Mouse (Mus musculus) hindlimb bud, embryonic 11.5 days (tissue): ENCODE results near the gene Slc17a7.
"Not testable (repeated sequence)": the region's sequence is repeated elsewhere in the genome, so short reads cannot be mapped to it uniquely, and the experiment has no call there.

Source experiments
- DNase-seq: peaks from one replicate; pipeline ENCODE4 v3.0.0-alpha.2; 2012; ENCODE audit warnings: low read depth, low spot score; ENCODE audit errors: extremely low spot score

The Slc17a7 gene

DNA sequence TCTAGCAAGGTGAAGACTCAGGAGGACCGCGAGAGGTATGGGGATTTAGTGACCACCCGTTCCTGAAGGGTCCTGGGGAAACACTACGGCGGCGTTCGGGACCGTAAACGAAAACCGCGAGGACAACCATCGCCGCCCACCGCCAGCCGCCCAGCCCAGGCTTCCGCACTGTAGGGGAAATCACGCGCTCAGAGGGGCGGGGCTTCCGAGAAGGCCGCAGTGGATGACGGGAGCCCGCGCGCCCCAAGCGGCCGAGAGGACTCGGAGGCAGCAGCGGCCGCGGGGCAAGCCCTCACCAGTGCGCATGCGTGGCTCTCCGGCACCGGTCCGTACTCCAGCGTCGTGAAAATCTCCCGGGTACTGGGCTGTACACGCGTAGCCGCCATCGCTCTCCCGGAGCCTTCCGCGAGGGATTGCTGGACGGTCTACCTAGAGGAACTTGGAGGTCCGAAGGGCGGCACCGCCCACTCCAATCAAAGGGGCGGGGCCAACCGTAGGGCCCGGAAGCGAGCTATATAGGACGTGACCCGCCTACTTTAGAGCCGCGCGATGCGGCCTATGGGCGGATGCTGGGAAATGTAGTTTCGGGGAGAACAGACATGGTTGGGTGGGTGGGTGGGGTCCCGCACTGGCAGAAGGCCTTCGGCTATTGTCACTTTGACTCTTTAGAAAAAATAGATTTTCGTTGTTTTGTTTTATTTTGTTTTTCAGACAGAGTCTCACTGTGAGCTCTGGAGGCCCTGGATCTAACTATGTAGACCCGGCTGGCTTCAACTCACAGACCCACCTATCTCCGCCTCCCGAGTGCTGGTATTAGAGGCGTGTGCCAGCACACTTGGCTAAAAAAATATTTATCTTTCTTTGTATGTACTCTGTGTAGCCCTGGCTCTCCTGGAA, 9.4 kb upstream of the Slc17a7 start, which contains the start of the genes Pih1d1 and Aldh16a1:
TSS of gene Pih1d1 (plus strand) at position 208 of the 897 bp plus-strand sequence.
TSS of gene Aldh16a1 (minus strand) at position 489 of the 897 bp plus-strand sequence.
- peak; percentile 62 for DNase-seq

DNA sequence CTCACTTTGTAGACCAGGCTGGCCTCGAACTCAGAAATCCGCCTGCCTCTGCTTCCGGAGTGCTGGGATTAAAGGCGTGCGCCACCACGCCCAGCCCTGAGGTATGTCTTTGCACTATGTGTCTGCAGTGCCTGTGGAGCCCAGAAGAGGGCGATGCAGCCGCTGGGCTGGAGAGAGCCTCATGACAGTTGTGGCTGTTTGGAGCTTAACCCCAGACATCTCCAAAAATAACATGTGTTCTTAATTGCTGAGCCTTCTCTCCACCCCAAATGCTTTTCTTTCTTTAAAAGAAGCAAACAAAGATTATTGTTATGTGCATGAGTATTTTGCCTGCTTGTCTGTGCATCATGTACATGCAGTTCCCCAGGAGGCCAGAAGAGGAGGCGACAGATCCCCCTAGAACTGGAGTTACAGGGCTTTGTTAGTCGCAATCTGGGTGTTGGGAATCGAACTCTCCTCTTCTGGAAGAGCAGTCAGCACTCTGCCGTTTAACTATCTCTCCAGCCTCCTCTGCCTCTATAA, 8.7 kb upstream of the Slc17a7 start:
- DNase-seq: no peak

DNA sequence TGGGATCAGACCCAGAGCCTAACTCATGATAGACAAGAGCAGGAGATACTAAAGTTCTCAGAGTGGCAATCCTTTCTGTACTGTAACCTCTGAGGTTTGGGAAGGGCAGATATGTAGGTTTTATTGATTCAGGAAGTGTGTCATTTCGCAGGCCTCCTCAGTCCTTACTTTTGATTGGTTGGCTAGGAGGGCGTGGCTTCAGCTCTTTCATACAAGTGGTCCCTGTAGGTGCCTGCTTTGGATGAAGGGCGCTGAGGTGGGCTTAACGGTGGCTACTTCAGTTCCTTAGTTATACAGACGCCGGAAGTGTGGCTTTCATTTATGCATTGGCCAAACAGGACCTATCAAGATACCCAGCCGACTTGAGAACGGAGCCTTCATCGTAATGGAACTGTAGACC, 8.2 kb upstream of the Slc17a7 start:
- no peak for DNase-seq

DNA sequence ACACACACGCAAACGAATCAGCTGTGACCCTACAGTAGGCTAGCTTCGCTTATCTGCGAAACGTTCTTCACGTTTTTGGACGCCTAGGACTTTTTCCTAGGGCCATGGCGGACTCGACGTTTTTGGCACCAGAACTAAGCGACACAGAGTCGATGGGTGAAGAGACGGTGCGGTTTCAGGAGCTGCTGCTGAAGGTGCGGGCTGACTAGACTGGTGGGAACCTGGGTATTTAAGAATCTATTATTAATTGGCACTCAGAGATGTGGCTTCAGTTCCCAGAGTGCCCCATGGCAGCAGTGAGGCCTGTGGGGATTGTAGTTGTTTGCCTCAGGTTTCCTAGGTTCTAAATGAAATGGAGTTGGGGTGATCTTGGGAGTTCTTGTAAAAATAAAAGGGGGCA, 7.5 kb upstream of the Slc17a7 start:
- no peak for DNase-seq

DNA sequence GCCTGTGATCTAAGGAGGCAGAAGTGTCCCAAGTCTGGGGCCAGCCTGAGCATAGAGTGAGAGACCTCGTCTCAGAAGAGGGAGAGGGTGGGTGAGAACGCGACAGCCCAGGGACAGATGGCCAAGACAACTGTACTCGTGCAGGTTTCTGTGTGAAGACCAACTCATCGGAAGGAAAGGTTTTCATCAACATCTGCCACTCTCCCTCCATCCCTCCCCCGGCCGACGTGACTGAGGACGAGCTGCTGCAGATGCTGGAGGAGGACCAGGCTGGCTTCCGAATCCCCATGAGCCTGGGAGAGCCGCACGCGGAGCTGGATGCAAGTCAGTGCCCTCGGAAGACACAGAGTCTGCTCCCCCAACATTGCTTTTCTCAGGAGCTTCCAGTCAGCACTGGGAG, 6.3 kb upstream of the Slc17a7 start:
- no peak for DNase-seq

DNA sequence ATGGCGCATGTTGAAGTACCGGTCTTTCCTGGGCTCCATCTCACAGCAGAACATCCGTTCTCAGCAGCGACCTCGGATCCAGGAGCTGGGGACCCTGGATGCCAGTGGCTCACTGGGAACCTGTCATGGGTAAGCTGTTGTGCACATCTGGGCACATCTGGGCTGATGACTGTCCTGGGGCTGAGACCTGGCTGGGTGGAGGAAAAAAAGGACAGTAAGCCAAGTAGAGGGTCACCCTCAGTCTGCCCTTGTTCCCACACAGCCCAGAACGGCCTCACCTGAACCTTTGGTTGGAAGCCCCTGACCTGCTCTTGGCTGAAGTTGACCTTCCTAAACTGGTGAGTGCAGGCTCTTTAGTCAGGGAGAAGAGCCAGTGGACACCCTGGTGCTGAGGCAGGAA, 4.8 kb upstream of the Slc17a7 start:
- DNase-seq: no peak

- DNase-seq: no peak
Observed at GRCm38 (mm10) chr7:45160316-45160800, 3.4 kb upstream of the Slc17a7 start.

GRCm38 (mm10) chr7:45160866-45161265, 2.9 kb upstream of the Slc17a7 start:
- no peak for DNase-seq

DNA sequence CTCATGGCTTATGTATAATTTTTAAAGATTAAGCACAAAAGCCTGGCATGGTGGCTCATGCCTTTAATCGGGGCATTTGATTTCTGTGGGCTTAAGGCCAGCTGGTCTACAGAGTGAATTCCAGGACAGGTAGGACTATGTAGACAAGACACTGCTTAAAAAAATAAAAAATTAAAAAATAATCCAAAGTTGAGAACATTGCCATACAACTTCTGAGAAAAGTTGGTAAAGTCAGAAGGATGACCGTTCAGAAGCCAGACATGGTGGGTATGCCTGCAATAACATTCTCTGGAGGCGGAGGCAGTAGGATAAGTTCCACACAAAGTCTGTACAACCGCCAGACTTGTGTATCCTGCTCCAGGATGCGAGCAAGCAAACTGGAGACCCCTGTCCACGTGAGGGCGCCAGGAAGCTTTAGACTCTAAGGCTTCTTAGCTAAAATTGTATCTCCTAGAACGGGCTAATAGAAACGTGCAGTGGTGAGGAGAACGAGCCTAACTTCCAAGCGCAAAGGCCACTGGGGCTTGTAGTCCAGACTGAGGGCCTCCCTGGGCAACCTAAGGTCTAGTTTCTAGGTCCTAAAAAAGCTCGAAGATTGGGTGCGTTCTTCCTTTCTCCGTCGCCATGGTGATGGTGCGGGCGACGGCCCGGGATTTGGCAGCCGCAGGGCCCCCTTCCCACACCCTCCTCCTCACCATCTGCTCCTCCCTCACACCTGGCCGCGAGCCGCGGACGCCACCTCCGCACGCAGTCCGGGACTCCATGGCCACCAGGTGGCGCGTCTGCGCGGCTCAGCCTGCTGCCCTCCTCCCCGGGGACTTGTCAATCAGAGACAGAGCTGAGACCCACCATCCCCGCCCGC, 1.9 kb upstream of the Slc17a7 start:
- DNase-seq: peak; percentile 75

DNA sequence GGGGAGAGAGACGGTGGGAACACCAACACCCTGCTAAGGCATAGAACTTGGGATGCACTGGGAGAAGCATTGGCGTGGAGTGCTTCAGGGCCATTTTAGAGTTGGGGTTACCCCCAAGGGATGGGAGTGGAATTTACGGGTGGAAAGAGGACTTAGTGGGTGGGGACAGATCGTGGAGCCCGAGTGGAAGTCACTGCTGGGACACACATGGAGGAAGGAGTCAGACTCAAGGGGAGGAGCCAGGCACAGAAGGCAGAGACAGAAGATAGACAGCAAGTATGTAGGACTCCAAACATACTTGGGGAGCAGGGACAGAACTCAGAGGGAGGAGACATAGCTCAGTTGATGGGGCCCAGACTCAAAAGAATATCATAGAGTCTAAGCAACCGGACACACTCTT, 1.2 kb upstream of the Slc17a7 start:
- no peak for DNase-seq

GRCm38 (mm10) chr7:45162996-45163615, 643 bp upstream of the Slc17a7 start:
- DNase-seq: no peak

DNA sequence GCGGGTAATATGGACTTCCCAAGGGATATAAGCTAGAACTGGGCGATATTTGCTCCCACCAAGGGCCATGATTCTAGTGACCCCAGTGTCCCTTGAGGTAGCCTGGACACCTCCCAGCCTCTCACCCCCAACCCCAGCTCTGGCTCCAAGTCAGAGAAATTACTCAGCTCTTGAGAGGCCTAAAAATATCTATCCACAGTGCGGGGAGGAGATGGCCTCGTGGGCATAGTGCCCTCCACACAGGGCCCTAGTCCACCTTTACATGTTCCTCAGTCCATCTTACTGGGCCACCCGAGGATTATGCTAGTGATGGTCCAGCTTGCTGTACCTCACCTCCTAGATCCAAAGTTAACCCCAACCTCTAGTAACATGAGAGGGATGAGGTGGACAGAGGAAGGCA, 1.1 kb downstream of the Slc17a7 start:
- no peak for DNase-seq

GRCm38 (mm10) chr7:45165701-45166100, 2.0 kb downstream of the Slc17a7 start:
- DNase-seq: no peak

DNA sequence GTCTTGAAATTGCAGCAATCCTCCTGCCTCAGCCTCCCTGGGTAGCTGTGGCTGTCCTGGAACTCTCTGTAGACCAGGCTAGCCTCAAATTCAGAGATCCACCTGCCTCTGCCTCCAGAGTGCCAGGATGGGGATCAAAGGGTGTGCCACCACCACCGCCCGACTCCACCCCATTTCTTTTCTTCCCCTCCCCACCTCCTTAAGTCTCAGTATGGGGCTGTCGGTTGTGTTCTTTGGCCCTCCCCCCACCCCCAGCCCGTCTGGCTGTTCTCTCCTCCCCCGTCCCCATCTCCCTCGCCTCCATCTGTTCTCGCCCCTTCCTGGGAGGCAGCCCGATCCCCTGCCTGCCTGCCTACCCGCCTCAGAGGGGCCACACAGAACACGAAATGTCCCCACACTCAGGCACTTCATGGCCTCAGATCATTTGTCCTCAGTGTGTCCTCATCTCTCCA, 3.2 kb downstream of the Slc17a7 start:
- DNase-seq: no peak

DNA sequence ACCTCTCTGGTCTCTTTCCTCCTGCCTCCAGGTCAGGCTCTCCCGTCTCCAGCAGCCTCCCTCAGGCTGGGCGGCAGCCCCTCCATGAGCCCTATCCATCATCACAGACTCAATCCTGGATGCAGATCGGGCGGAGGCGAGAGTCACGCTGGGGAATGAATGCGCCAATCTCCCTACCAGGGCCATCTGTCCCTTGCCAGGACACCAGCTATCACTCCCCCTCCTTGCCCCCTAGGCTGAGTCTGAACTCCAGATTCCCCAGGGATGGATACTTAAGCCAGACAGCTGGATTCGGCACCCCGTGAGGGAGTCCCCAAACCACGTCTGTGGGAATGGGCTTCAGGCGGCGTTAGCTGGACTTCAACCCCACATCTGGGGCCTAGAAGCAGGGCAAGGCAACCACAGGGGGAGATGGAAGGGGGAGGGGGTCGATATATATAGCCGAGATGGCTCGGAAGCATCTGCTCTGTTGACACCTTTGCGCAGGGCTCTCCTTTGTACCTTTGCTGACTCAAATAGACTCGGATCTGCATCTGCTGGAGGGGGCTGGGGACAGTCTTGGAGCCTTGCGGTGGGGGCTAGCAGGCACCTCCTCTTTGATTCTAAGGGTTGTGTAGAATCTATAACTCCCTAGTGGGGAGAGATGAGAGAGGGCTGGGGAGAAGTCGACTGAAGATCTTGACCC, 4.2 kb downstream of the Slc17a7 start:
- no peak for DNase-seq

DNA sequence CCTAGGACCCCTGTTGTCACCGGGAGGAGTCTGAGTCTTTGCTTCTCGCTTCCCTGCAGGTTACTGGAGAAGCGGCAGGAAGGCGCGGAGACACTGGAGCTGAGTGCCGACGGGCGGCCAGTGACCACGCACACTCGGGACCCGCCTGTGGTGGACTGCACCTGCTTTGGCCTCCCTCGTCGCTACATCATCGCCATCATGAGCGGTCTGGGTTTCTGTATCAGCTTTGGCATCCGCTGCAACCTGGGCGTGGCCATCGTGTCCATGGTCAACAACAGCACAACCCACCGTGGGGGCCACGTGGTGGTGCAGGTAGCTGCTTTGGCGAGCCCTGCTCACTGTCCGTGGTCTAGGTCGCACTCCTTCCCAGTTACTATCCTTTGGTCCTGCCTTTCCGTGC, 4.9 kb downstream of the Slc17a7 start:
- DNase-seq: no peak

DNA sequence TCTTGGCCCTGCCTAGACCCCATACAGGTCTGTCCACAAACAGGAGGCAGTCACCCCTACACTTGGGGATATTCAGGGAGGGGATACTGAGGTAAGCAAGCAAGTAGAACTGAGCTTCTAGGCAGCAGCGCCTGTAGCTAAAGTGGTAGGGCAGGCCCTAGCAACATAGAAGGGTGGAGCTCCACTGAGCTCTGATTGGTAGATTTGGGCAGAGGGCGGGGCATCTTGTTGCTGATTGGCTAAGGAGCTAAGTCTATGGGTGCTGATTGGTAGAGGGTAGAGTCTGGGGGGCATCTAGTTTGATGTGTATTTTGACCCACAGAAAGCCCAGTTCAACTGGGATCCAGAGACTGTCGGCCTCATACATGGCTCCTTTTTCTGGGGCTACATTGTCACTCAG, 5.7 kb downstream of the Slc17a7 start:
- DNase-seq: no peak

DNA sequence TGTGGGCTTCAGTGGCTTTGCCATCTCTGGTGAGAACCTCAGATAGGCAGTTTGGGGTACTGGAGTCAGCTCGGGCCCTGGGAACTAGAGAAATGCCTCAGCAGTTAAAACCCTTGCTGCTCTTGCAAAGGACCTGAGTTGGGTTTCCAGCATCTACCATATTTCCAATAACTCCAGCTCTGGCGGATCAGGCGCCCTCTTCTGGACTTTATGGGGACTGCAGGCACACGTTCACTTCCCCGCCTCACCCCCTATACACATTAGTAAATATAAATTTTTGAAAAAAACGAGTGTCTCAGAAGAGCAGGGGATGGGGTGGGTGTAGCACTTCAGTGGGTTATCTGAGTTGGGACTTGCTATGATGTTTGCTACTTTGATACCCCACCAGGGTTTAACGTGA, 9.2 kb downstream of the Slc17a7 start:
- no peak for DNase-seq

- DNase-seq: not testable (repeated sequence)
Observed at GRCm38 (mm10) chr7:45173772-45174171, 10.0 kb downstream of the Slc17a7 start.

- DNase-seq: no peak
Observed at GRCm38 (mm10) chr7:45174567-45175280, 11.0 kb downstream of the Slc17a7 start.
